Mouse (Mus musculus): ENCODE results near the gene Clrn3.
"Not testable (repeated sequence)": the region's sequence is repeated elsewhere in the genome, so short reads cannot be mapped to it uniquely, and the experiment has no call there.

Clrn3 gene

GRCm38 (mm10) chr7:135528515-135528914 is at the start of gene Clrn3:
TSS of gene Clrn3 (minus strand) at chr7:135528654.
- no peak for DNase-seq (ENCODE audit: low spot score)

DNA sequence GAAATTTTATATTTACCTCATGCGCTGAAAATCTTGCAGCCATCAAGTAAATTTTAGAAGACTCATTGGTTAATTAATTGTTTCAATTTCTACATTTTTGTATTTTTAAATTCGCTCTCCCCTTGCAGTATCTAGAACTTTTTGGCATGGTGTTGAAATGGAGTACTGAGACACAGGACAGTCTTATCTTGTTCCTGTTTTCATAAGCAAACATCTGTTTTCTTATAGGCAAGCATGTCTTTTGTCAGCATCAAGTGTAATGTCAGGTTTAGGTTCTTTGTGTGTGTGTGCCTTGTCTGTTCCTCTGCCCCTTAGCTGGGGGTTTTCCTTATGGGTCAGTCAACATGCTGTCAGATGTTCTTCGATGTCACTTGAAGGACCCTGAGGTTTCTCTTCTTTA is 47.9 kb upstream of the Clrn3 start:
- DNase-seq (ENCODE audit: low spot score): no peak

DNA sequence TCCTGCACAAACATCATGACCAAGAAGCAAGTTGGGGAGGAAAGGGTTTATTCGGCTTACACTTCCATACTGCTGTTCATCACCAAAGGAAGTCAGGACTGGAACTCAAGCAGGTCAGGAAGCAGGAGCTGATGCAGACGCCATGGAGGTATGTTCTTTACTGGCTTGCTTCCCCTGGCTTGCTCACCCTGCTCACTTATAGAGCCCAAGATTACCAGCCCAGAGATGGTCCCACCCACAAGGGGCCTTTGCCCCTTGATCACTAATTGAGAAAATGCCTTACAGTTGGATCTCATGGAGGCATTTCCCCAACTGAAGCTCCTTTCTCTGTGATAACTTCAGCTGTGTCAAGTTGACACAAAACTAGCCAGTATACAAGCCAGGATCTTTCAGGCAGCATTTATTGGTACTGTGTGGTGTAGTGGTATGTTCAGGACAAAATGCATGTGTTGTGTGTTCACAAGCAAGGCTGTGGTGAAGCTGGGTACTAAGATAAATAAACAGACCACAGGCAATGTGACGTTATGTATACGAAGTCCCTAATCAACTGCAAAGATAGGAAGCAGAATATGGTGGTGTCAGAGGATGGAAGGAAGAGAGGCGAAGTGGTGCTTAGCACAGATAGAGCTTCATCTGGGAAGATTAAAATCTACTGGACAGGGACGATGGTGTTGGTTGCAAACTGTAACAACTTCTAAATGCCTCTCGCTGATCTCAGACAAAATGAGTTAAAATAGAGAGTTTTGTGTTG is 47.0 kb upstream of the Clrn3 start:
- not testable (repeated sequence) for DNase-seq (ENCODE audit: low spot score)

DNA sequence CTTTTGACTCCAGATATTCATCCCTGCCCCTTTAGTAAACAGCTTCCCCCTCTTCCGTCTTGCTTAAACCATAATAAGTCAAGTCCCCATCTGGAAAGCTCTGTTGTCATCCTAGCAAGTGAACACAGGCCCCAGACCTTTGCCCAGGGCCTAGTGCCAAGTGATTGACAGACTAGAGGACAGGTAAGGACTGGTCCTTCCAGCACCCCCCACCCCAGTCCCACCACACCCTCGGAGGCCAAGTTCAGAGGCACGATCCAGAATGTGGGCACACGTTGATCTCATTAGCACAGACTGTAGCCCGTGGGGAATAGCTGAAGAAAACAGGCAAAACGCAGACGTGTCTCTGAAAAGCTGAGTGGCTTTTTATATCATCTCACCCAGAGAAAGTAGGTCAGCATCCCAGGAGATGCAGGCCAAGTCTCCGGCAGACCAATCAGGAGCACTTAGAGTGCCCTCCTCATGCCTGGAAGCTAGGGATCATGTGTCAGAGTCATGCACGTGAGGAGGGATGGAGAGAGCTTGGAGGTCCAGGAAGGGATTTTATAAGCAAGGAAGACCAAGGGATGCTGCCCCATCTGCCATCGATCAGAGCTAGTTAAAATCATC is 43.6 kb upstream of the Clrn3 start:
- no peak for DNase-seq (ENCODE audit: low spot score)

DNA sequence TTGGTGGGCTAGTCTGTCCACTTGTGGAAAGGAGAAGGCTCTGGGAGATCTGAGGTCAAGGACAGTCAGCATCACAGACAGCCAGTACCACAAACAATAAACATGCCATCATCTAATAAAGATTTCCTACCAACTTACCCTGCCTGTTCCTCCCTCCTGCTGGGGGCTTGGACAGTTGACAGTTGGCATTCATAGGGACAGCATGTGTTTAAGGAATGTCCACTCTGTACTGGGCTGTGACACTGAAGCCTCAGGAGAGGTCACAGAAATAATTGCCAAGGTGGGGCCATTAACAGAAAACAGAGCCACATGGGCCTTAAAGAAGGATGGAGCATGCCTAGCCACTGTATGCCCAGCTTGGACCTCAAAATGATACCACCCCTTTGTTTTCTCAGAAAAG is 42.9 kb upstream of the Clrn3 start:
- no peak for DNase-seq (ENCODE audit: low spot score)

DNA sequence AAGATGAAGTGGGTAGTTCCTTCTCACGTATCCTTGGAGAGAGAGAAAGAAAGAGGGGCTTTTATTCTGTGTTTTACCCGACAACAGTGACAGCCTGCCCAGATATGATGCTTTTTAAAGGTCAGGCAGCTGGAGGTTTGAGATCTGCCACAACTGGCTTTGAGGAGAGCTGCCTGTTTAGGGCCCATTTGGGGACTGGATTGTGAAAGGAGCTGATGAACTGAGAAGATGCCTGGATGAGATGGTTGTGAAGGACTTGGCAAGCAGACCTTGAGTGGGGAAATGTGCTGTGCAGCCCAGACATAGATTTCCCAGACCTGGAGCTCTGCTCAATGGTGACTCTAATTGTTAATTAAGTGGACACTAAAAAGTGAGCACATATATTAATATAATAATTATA is 40.1 kb upstream of the Clrn3 start:
- no peak for DNase-seq (ENCODE audit: low spot score)

DNA sequence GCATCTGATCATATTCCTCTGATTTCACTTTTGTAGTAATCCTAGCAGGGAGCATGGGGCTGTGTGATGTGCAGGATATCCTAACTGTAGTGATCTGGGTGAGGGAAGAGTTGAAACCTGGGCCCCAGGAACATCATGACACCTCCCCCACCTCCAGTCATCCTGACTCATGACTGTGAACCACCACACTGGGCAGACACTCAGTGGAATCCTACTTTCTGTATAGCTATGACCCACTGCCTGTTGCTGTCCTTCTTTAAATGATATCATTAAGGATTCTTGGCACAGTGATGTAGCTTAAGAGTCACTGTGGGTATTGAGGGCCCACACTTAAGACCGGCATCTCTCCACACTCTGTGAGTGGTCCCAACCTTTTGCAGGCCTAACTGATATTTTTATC is 39.1 kb upstream of the Clrn3 start:
- DNase-seq (ENCODE audit: low spot score): no peak

DNA sequence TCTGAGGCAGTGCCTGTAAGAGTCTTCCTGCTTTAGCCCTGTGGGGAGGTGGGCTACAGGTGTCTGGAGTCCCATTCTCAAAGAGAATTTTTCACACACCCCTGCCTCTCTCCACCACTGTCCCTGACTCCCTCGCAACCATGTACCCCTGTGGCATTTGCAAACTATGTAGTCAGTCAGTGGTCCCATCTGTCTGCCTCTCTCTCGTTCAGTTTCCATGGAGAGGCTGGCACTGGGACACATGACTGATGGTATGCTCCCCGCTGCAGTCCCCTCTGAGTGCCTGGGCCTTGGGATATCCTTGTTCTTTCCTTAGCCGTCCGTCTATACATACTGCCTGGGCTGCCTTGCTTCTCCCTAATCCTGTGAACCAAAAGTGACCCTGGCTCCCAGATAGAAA is 37.6 kb upstream of the Clrn3 start:
- no peak for DNase-seq (ENCODE audit: low spot score)

- DNase-seq (ENCODE audit: low spot score): no peak
Observed at GRCm38 (mm10) chr7:135564022-135564421, 35.6 kb upstream of the Clrn3 start.

DNA sequence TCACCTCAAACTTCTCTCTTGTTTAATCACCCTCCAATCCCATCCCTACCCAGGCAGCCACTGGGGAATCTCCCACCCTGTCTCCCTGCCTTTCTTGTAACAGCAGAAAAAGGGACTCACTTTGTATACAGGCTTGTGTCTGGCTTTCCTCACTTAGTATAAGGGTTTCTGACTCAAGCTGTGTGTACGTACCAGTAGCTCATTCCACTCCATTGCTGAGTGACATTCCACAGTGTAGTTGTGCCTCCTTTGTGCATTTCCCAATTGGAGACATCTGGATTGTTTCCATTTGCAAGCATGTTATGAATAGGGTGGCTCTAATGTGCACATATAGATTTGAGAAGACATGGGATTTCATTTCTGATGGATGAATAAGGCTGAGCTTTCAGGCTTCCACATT is 31.8 kb upstream of the Clrn3 start:
- no peak for DNase-seq (ENCODE audit: low spot score)

DNA sequence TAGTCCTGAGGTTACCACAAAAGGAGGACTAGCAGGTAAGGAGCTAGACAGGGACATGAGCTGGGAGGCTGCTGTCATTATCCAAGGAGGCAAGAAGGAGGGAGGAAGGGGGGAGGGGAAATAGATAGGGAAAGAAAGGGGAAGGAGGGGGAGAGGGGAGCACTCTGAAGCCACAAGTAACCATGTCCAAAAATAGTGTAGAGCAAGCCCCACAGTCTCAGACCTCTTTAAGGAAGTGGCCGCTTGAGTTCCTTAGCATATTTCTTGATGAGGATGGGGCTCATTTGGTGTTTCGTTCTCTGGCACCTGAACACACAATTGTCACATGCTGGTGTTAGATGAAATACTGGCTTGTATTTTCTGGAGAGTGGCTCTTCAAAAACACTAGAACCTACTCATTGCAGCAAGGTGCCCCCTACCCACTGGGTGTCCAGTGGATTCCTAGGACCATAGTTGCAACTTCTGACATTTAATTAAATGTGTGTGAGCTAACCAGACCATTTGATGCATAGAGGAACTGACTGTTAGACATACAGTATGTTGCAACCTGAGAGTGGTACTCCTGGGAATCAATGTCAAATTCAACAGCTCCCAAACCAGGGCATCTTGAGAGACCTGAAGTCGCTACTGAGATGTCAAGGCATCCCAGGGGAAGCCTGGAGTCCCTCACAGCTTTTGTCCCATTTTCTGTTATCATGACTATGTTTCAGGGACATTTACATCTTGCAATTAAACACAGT is 28.4 kb upstream of the Clrn3 start:
- no peak for DNase-seq (ENCODE audit: low spot score)

GRCm38 (mm10) chr7:135553550-135553949 is 25.1 kb upstream of the Clrn3 start:
- DNase-seq (ENCODE audit: low spot score): no peak

- DNase-seq (ENCODE audit: low spot score): no peak
Observed at GRCm38 (mm10) chr7:135551547-135551946, 23.1 kb upstream of the Clrn3 start.

DNA sequence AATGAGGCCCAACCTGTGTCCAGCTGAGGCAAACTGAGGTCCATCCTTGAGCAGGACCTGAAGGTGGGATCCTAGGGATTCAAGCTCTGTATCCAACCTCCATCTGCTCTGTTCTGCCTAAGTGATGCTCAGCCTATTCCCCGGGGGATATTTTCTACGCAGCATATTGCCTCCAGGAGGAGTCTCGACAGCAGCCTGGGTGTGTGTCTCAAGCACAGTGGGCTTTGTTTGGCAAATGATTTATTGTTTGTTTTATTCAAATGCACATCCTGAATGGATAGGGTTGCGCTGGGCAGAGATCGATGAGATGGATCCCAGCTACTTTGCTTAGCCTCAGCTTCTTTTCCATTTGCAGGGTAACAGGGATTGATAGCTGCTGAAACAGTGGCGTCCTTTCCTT is 20.0 kb upstream of the Clrn3 start:
- DNase-seq (ENCODE audit: low spot score): no peak

GRCm38 (mm10) chr7:135546530-135546929 is 18.1 kb upstream of the Clrn3 start:
- no peak for DNase-seq (ENCODE audit: low spot score)

DNA sequence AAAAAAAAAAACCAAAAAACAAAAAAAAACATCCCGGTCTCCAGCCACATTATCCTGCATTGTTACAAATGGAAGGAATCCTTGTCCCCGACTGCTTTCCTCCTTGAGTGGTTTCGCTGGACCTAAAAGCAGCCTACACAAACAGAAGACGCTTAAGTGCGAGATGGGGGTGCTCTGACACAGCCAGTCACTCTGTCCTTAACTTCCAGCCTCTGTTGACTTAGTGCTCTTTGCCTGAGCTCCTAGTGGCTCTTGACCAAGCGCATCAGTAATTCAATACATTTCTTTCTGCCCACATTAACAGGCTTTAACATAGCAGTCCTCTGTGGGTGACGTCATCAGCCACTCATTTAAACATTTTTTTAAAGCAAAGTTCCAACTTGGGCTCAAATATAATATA is 17.5 kb upstream of the Clrn3 start:
- DNase-seq (ENCODE audit: low spot score): no peak

- DNase-seq (ENCODE audit: low spot score): no peak
Observed at GRCm38 (mm10) chr7:135544321-135544720, 15.9 kb upstream of the Clrn3 start.

DNA sequence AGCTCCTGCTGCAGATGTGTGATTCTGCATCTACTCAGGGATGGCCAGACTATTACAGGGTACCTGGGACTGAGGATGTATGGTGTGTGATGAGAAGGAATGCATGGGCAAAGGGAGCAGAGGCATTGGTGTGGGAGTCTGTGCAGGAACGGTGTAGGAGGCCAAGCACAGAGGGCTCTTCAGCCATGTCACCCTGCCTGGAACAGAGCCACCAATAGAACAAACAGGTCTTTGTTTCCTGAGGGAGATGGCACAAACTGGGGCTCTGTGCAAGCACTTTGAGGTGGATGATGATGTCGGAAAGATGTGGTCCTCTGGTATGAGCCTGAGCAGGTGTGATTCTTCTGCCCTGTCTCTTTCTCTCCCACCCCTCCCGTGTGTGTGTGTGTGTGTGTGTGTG is 14.6 kb upstream of the Clrn3 start:
- no peak for DNase-seq (ENCODE audit: low spot score)

DNA sequence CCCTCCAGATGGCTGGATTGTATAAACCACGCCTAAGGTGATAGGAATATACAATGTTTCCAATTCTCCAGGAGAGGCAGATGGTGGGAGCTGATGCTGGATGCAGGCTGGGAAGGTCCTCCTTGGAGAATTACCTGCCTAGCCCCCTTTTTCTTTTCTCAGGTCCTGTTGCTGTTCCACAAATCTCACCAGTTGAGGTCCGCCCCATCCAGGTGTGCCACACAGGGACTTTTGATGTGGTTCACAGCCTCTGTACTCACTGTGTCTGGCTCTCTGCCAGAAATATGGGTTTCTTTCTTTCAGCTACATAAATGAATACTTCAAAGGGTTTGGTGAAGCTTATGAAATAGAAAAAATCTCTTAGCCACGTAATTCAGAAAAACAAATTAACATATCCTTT is 13.8 kb upstream of the Clrn3 start:
- DNase-seq (ENCODE audit: low spot score): peak; percentile 89

DNA sequence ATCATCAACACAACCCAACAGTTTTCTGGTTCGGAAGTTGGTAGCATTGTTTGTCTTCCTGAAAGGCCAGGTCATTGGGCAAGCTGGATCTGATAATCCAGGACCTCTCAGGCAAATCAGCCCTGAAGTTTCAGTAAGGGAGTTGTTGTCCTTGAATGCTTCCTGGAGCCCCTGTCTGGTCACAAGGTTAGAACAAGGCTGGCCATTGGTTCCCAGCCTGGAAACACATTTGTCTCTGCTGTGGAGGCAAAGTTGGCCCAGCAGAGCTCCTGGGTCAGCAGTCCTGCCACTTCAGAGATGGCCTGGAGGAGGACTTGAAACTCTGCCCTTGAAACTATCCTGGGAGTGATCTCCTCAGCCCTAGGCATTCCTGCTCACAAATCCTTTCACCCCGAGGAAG is 11.0 kb upstream of the Clrn3 start:
- no peak for DNase-seq (ENCODE audit: low spot score)

DNA sequence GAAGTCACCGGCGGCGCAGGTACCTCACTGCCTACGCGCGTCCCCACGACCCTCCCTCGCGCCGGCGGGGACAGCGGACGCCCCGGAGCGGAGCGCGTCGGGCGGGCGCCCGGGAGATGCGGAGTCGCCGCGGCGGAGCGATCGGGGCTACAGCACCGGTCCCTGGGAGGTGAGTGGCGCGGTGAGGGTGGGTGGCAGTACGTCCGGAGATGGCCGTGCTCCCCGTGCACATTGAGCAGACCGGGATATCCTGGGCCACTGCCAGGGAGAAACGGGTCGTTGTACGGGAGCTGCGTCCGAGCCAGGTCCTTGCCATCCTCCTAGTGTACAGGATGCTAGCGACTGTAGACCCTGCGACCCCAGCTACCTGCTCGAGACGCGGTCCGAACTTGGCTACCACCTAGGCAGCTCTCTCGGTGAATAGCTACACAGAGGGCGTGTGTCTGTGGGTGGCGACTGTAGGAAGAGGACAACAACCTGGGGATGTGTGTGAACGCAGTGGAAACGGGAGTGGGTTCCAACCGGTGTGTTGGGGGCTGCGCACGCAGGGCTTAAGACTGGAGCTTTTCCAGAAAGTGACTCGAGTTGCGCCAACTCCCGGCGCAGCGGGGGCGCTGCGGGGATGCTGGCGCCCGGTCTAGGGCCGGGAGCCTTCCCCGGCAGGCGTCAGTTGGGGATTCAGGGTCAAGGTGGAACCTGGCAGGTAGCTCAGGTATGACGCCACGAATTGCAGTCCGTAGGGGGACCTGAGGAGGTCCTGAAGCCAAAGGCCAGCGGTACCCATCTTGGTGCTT is 9.7 kb upstream of the Clrn3 start:
- no peak for DNase-seq (ENCODE audit: low spot score)

- peak; percentile 73 for DNase-seq (ENCODE audit: low spot score)
Observed at GRCm38 (mm10) chr7:135537341-135537901, 9.0 kb upstream of the Clrn3 start, which contains the start of gene Ptpre. TSS of gene Ptpre (plus strand) at chr7:135537481.

Measured in T-cell, adult 2 months (primary cell).